Mouse (Mus musculus) small intestine, adult 2 months (tissue): ENCODE data around the gene Arl5a. TPM values are rescaled to one million over a fixed set of nuclear protein-coding genes. Genes with fewer than 3 reads are reported as not detected.

ENCODE experiments used
- H3K27ac ChIP-seq: fragments of 200-500 bp; 2 replicates; pipeline ENCODE4 v1.5.1; 2012; ENCODE audit warnings: low read depth, low read length, control low read depth, inconsistent platforms; ENCODE audit not compliant: insufficient read depth
- H3K27me3 ChIP-seq: fragments of 200-500 bp; 2 replicates; pipeline ENCODE4 v1.6.1; 2012; ENCODE audit warnings: mild to moderate bottlenecking, moderate library complexity, low read length, inconsistent platforms; ENCODE audit not compliant: control insufficient read depth, insufficient read depth
- H3K36me3 ChIP-seq: fragments of 200-500 bp; 2 replicates; pipeline ENCODE4 v1.6.1; 2012; ENCODE audit warnings: mild to moderate bottlenecking, low read length, control low read depth, inconsistent platforms; ENCODE audit not compliant: control insufficient read depth, insufficient read depth
- H3K4me1 ChIP-seq: fragments of 200-500 bp; 2 replicates; pipeline ENCODE4 v1.6.1; 2012; ENCODE audit warnings: low read length, inconsistent platforms, mixed read lengths; ENCODE audit not compliant: control insufficient read depth, insufficient read depth, insufficient read length
- H3K4me3 ChIP-seq: fragments of 200-500 bp; 2 replicates; pipeline ENCODE4 v1.5.1; 2012; ENCODE audit warnings: low read depth, mild to moderate bottlenecking, control low read depth, inconsistent platforms, low read length, moderate library complexity
- CTCF ChIP-seq: fragments of 200-500 bp; IDR thresholded peaks from 2 replicates; pipeline ENCODE4 v1.5.1; 2012; ENCODE audit warnings: low read depth, mild to moderate bottlenecking, control low read depth, inconsistent platforms, low read length, moderate library complexity, mixed read lengths; ENCODE audit not compliant: insufficient replicate concordance, insufficient read length; ENCODE audit errors: extremely low read depth
- POLR2A ChIP-seq: fragments of 200-500 bp; IDR thresholded peaks from 2 replicates; pipeline ENCODE4 v1.6.1; 2012; ENCODE audit warnings: low read depth, mild to moderate bottlenecking, control low read depth, inconsistent platforms, low read length, moderate library complexity
- WGBS: fragments of 180-500 bp; shearing (Covaris S2); methylation state at CpG from one replicate; pipeline ENCODE4 v1.1.7; 2018; 5-methylcytosine and 5-hydroxymethylcytosine counted together
- polyA plus RNA-seq: library from polyadenylated mRNA; depleted of rRNA; stranded (reverse); fragments of >200 nt; gene quantifications from 2 replicates; pipeline ENCODE4 v1.2.3, GENCODE M21; 2012

The Arl5a gene
- polyA plus RNA-seq, 1 experiment, result 6.9 TPM

DNA sequence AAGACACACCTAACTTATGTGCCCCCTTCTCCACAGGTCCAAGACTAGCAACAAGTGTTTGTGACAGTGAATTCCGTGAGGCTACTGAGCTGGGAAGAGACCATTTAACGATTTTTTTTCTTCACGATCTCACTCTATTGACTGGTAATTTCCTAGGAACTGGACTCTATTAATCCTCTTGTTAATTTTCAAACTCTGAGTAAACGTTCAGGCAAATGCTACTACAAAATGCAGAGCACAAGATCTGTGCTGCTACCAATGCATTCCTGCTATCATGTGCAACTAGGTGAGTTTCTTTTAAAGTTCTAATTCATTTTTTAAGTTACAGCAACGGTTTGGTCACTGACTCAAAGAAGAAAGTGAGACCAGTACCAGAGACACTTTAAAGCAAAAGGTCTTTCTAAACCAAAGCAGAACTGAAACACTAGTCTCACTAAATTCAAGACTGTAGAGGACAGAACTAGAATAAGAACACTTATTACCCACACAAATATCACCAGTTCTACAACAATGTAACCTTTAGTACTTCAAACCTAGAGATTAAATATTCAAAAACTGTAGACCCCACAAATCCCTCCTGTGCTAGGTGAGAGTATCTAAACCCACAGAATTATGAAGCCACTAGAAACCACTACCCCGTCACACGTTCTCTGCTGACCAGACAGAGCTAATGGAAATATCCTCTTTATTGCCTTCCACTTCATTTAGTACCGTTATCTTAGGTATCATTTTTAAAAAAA is 1.7 kb downstream of the Arl5a start:
- Histone ChIP-seq H3K36me3 (no peaks in the 10 kb centered on the region), H3K27ac (peak overlapping the region; percentile 41; the same call in 1 of the 2 replicates), H3K27me3 (no peaks in the 10 kb centered on the region), H3K4me3 (no peak overlapping the region), H3K4me1 (peaks cover 12% of the 10 kb centered on the region)
- WGBS, result 23% methylated on average over 8 of the region's 8 CpGs
- TF ChIP-seq CTCF, result no peak
- TF ChIP-seq POLR2A, result no peak

DNA sequence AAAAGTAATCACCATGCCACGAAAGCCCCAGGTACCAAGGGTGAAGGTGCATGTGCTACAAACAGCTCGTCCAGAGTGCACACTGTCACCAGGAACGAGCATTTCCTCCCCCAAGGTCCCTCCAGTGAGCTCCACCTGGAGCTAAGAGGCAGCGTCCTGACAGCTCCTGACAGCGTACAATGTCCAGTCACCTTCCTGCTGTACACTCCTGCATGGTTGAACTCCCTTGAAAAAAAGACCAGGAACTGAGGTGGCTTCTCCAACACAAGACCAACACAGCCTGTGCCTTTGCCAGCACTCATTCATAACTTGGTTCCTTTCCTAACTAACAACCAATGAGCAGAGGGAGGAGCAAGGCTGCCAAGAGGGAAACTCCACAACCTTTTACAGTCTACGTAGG is 3.5 kb downstream of the Arl5a start:
- H3K36me3 ChIP-seq, result no peaks in the 10 kb centered on the region
- H3K4me3 ChIP-seq, result no peak overlapping the region
- H3K27me3 ChIP-seq, result no peaks in the 10 kb centered on the region
- H3K4me1 ChIP-seq, result peaks cover 12% of the 10 kb centered on the region
- H3K27ac ChIP-seq, result peak overlapping the region; percentile 90
- TF ChIP-seq CTCF (no peak), POLR2A (no peak)
- 22% methylated on average over 6 of the region's 6 CpGs for WGBS

DNA sequence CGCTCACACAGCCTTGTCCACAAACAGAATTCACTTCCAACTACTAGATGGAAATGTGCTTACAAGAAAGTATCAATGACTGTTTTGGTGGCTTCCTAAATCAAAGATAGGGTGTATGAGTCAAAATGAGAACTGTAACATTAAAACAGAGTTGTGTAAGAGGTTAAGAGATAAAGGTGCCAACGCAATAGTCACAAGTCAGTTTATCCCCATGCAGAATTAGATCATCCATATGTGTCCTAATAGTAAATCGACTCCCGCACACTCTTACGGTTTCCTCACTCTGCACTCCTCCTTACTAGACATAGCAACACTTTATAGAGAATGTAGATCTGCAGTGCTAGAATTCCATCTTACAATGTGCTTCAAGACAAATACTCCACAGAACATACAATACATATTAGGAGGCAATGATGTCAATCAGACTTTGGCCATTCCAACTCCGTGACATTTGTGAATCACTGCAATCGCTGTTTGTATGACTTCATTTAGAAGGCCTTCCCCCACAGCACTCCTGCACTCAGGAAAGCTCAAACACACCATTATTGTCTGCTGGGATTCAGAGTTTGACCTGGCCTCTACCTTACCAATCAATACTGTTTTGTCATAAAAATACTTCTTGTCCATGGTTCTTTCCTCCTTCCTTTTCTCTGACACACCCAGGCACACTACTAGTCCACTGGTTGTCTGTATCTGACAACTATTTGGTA is 4.5 kb downstream of the Arl5a start:
- Histone ChIP-seq H3K4me1 (peaks cover 12% of the 10 kb centered on the region), H3K27me3 (no peaks in the 10 kb centered on the region), H3K27ac (no peak overlapping the region), H3K4me3 (no peak overlapping the region), H3K36me3 (peaks cover 7% of the 10 kb centered on the region)
- TF ChIP-seq CTCF, result no peak
- TF ChIP-seq POLR2A, result no peak
- WGBS, result 49% methylated on average over 7 of the region's 7 CpGs

- WGBS, result 70% methylated on average over 6 of the region's 6 CpGs
- no peak overlapping the region for H3K4me3 ChIP-seq
- no peaks in the 10 kb centered on the region for H3K27me3 ChIP-seq
- H3K36me3 ChIP-seq, result peaks cover 7% of the 10 kb centered on the region
- H3K4me1 ChIP-seq, result peaks cover 12% of the 10 kb centered on the region
- TF ChIP-seq POLR2A, result no peak
- no peak for TF ChIP-seq CTCF
- no peak overlapping the region for H3K27ac ChIP-seq
Observed at GRCm38 (mm10) chr2:52419295-52419694, 5.4 kb downstream of the Arl5a start.

GRCm38 (mm10) chr2:52412524-52413037 is 12.1 kb downstream of the Arl5a start:
- no peaks in the 10 kb centered on the region for H3K27me3 ChIP-seq
- 92% methylated on average over 5 of the region's 5 CpGs for WGBS
- H3K4me1 ChIP-seq, result no peaks in the 10 kb centered on the region
- peaks cover 36% of the 10 kb centered on the region for H3K36me3 ChIP-seq
- TF ChIP-seq POLR2A, result no peak
- no peak for TF ChIP-seq CTCF
- H3K4me3 ChIP-seq, result no peak overlapping the region
- no peak overlapping the region for H3K27ac ChIP-seq

DNA sequence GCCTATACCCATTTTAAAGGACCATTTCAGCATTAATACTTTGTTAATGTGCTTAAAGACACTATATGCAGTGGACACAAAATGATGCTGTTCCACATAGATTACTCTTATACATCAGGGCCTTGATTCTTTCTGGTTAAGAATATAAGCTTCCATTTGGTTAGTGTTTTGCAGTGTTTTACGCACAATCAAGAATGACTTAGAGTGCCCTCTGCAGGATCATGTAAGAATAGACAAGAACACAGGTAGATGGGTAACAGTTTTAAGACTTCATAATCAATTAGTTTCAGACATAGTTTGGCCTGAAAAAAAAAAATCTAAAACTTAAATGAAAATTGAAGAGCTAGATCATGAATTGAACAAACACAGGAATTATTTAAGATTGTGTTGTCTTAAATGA is 18.2 kb downstream of the Arl5a start:
- no peak overlapping the region for H3K4me3 ChIP-seq
- WGBS, result 62% methylated on average over 1 of the region's 1 CpGs
- no peak overlapping the region for H3K27ac ChIP-seq
- H3K36me3 ChIP-seq, result peaks cover 49% of the 10 kb centered on the region
- no peaks in the 10 kb centered on the region for H3K27me3 ChIP-seq
- TF ChIP-seq CTCF, result no peak
- TF ChIP-seq POLR2A, result no peak
- no peaks in the 10 kb centered on the region for H3K4me1 ChIP-seq

GRCm38 (mm10) chr2:52405238-52405637 is 19.5 kb downstream of the Arl5a start:
- no peaks in the 10 kb centered on the region for H3K4me1 ChIP-seq
- TF ChIP-seq POLR2A (no peak), CTCF (no peak)
- no peaks in the 10 kb centered on the region for H3K27me3 ChIP-seq
- 91% methylated on average over 5 of the region's 5 CpGs for WGBS
- H3K27ac ChIP-seq, result no peak overlapping the region
- H3K4me3 ChIP-seq, result no peak overlapping the region
- peaks cover 42% of the 10 kb centered on the region for H3K36me3 ChIP-seq
